Mouse (Mus musculus) neural tube, embryonic 14.5 days (tissue): Measurements from ENCODE around the gene Ddx21. TPM values are rescaled to one million over a fixed set of nuclear protein-coding genes. Genes with fewer than 3 reads are reported as not detected.

Experiments
- ATAC-seq: fragments of 200-750 bp; cut with Nextera tagmentation; 2 replicates; pipeline ENCODE4 v1.8.0; 2017; ENCODE audit warnings: low read depth, mild to moderate bottlenecking, moderate TSS enrichment, moderate library complexity
- H3K27ac ChIP-seq: fragments of 300-500 bp; sonication (generic); 2 replicates; pipeline ENCODE4 v1.5.1; 2014; ENCODE audit warnings: low read depth, mild to moderate bottlenecking, control low read depth, low read length, moderate library complexity, mixed read lengths
- H3K27me3 ChIP-seq: fragments of 300-500 bp; sonication (generic); 2 replicates; pipeline ENCODE4 v1.6.1; 2014; ENCODE audit warnings: low read length; ENCODE audit not compliant: control insufficient read depth, insufficient read depth
- H3K36me3 ChIP-seq: fragments of 300-500 bp; sonication (generic); 2 replicates; pipeline ENCODE4 v1.6.1; 2014; ENCODE audit warnings: low read length, mixed read lengths; ENCODE audit not compliant: control insufficient read depth, insufficient read depth
- H3K4me1 ChIP-seq: fragments of 300-500 bp; sonication (generic); 2 replicates; pipeline ENCODE4 v1.6.1; 2014; ENCODE audit warnings: low read length; ENCODE audit not compliant: control insufficient read depth, insufficient read depth
- H3K4me2 ChIP-seq: fragments of 300-500 bp; sonication (generic); 2 replicates; pipeline ENCODE4 v1.6.1; 2014; ENCODE audit warnings: mild to moderate bottlenecking, low read depth, low read length, control low read depth
- H3K4me3 ChIP-seq: fragments of 300-500 bp; sonication (generic); 2 replicates; pipeline ENCODE4 v1.5.1; 2014; ENCODE audit warnings: low read depth, low read length, control low read depth, mixed read lengths
- H3K9ac ChIP-seq: fragments of 300-500 bp; sonication (generic); replicated peaks from 2 replicates; pipeline ENCODE4 v1.6.1; 2014; ENCODE audit warnings: low read depth, mild to moderate bottlenecking, control low read depth, low read length, mixed read lengths
- H3K9me3 ChIP-seq: fragments of 300-500 bp; sonication (generic); 2 replicates; pipeline ENCODE4 v1.6.1; 2016; ENCODE audit warnings: low read length; ENCODE audit not compliant: control insufficient read depth
- WGBS: fragments of 180-500 bp; shearing (Covaris S2); extraction: QIAGEN DNeasy Blood & Tissue Kit; methylation state at CpG from one replicate; pipeline ENCODE4 v1.1.7; 2014; 5-methylcytosine and 5-hydroxymethylcytosine counted together
- polyA plus RNA-seq: library from polyadenylated mRNA; unstranded; fragments of >200 nt; fragmentation: Nextera tagmentation; extraction: Ambion mirVana; gene quantifications from 2 replicates; pipeline ENCODE4 v1.2.1, GENCODE M21; 2014

Gene Ddx21
- polyA plus RNA-seq, 1 experiment from 2014 or later: 17.9 TPM

DNA sequence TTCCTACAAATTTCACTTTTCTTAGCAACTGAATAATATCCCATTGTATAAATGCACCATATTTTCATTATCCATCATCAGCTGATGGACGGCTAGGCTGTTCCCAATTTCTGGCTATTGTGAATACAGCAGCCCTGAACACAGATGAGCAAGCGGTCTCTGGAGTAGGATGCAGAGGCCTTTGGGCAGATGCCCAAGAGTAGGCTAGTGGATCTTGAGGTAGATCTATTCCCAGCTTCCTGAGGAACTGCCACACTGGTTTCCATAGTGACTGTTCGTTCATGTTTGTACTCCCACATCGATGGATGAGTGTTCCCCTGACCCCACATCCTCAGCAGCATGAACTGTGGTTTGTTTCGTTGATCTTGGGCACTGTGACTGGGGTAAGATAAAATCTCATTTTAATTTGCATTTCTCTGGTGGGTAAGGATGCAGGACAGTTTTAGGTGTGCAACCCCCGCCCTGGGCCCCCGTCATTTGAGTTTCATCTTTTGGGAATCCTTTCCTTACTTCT lies 51.2 kb downstream of the Ddx21 start:
- Histone ChIP-seq H3K27ac (no peak overlapping the region), H3K4me3 (no peak overlapping the region), H3K9ac (no peak overlapping the region), H3K36me3 (no peaks in the 10 kb centered on the region), H3K4me2 (no peak overlapping the region), H3K9me3 (no peaks in the 10 kb centered on the region), H3K27me3 (no peaks in the 10 kb centered on the region), H3K4me1 (no peaks in the 10 kb centered on the region)
- WGBS: 79% methylated on average over 7 of the region's 7 CpGs
- ATAC-seq: no peak

- Histone ChIP-seq H3K27ac (no peak overlapping the region), H3K36me3 (no peaks in the 10 kb centered on the region), H3K4me1 (no peaks in the 10 kb centered on the region), H3K9ac (no peak overlapping the region), H3K27me3 (no peaks in the 10 kb centered on the region), H3K9me3 (no peaks in the 10 kb centered on the region), H3K4me2 (no peak overlapping the region), H3K4me3 (no peak overlapping the region)
- no peak for ATAC-seq
- WGBS: 36% methylated on average over 14 of the region's 16 CpGs
Measured at GRCm38 (mm10) chr10:62549523-62550166, 52.4 kb downstream of the Ddx21 start.

DNA sequence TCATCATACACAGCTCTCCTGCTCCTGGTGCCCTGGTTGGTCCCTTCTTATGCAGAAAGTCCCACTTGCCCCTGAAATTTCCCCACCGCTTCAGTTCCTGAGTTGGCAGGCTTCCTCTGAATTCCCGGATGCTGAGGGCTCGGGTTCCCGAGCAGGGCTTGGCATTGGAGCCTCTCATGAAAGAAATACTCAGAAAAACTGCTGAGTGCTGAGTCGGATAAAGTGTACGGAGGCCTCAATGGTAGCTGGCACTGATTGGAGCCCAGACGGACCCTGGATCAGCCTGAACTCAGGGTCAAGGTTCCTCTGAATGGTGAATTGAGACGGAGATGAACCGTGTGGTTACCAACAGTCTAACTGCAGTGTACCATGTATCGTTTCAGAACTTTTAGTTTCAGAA lies 55.6 kb downstream of the Ddx21 start:
- no peak for ATAC-seq
- H3K4me2 ChIP-seq: no peak overlapping the region
- no peaks in the 10 kb centered on the region for H3K36me3 ChIP-seq
- H3K4me3 ChIP-seq: no peak overlapping the region
- no peaks in the 10 kb centered on the region for H3K9me3 ChIP-seq
- no peak overlapping the region for H3K27ac ChIP-seq
- no peaks in the 10 kb centered on the region for H3K4me1 ChIP-seq
- WGBS: 86% methylated on average over 10 of the region's 10 CpGs
- H3K27me3 ChIP-seq: no peaks in the 10 kb centered on the region
- H3K9ac ChIP-seq: no peak overlapping the region

DNA sequence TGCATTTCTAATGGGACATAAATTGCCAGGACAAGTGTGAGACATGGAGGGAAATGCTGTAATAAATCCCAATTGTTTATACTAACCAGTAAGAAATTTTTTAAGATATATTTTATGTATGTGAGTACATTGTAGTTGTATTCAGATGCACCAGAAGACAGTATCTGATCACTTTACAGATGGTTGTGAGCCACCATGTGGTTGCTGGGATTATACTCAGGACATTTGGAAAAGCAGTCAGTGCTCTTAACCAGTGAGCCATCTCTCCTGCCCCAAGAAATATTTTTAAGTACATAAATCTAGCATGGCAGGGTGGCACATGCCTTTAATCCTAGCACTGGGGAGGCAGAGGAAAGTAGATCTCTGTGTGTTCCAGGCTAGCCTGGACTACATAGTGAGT lies 56.3 kb downstream of the Ddx21 start:
- H3K4me1 ChIP-seq: no peaks in the 10 kb centered on the region
- no peak for ATAC-seq
- no peaks in the 10 kb centered on the region for H3K36me3 ChIP-seq
- H3K9ac ChIP-seq: no peak overlapping the region
- H3K4me2 ChIP-seq: no peak overlapping the region
- no peaks in the 10 kb centered on the region for H3K9me3 ChIP-seq
- H3K27ac ChIP-seq: no peak overlapping the region
- no peaks in the 10 kb centered on the region for H3K27me3 ChIP-seq
- no peak overlapping the region for H3K4me3 ChIP-seq

DNA sequence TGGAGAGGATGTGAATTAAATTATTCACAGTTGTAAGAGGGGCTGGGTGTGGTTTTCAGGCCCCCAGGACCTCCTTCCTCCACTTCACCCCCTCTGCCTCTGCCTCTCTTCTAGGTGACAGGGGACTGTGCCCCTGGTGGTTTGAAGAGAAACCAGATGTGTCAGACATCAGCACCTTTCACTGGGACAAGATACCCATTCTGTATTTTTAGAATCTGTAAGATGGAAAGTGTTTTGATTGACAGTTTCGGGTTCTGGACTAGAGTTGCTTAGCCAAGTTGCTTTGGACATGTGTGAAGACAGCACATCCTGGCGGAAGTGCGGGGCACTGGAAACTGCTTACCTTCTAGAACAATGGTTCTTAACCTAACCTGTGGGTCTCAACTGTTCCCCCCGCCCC lies 57.8 kb downstream of the Ddx21 start:
- 93% methylated on average over 4 of the region's 4 CpGs for WGBS
- Histone ChIP-seq H3K27me3 (no peaks in the 10 kb centered on the region), H3K27ac (no peak overlapping the region), H3K4me1 (no peaks in the 10 kb centered on the region), H3K36me3 (no peaks in the 10 kb centered on the region), H3K9me3 (no peaks in the 10 kb centered on the region), H3K9ac (no peak overlapping the region), H3K4me2 (no peak overlapping the region), H3K4me3 (no peak overlapping the region)
- ATAC-seq: no peak

GRCm38 (mm10) chr10:62543399-62543808 lies 58.7 kb downstream of the Ddx21 start:
- 84% methylated on average over 12 of the region's 12 CpGs for WGBS

DNA sequence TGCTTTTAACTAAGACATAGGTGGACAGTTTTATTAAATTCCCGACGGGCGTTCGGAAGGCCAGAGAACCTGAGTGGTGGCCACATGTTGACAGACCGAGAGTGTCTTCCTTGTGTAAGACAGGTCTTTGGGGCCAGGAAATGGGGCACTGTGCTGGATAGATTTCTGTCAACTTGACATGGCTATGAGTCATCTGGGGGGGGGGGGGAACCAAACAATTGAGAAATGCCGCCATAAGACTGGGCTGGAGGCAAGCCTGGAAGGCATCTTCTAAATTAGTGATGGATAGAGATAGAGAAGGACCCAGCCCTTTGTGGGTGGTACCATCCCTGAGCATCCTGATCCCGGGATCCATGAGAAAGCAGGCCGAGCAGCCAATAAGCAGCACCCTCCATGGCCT lies 59.2 kb downstream of the Ddx21 start:
- Histone ChIP-seq H3K27me3 (no peaks in the 10 kb centered on the region), H3K9me3 (no peaks in the 10 kb centered on the region), H3K9ac (no peak overlapping the region), H3K27ac (no peak overlapping the region), H3K36me3 (no peaks in the 10 kb centered on the region), H3K4me1 (no peaks in the 10 kb centered on the region), H3K4me3 (no peak overlapping the region), H3K4me2 (no peak overlapping the region)
- 95% methylated on average over 8 of the region's 8 CpGs for WGBS
- no peak for ATAC-seq

More at GRCm38 (mm10) chr10:62543399-62543808, 58.7 kb downstream of the Ddx21 start:
- Histone ChIP-seq H3K9ac (no peak overlapping the region), H3K4me1 (no peaks in the 10 kb centered on the region), H3K27ac (no peak overlapping the region), H3K4me2 (no peak overlapping the region), H3K27me3 (no peaks in the 10 kb centered on the region), H3K9me3 (no peaks in the 10 kb centered on the region), H3K36me3 (no peaks in the 10 kb centered on the region), H3K4me3 (no peak overlapping the region)
- no peak for ATAC-seq

DNA sequence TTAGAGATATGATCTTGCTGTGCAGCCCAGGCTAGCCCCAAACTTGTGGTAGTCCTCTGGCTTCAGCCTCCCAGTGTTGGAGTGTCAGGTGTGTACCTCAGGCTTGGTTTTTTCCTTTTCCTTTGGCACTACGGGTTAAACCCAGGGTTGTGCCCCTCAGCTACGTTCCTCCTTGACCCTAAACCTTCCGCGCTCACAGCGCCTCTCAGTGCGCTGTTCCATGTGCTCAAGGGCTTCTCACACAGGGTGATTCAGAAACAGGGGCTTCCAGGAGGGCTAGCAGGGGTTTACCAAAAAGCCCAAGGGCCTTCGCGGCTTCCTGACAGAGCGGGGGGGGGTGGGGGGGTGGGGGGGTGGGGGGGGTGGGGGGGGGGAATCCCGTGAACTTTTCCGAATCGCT lies 59.6 kb downstream of the Ddx21 start:
- H3K9ac ChIP-seq: no peak overlapping the region
- H3K4me3 ChIP-seq: no peak overlapping the region
- no peak overlapping the region for H3K27ac ChIP-seq
- H3K4me2 ChIP-seq: no peak overlapping the region
- H3K9me3 ChIP-seq: no peaks in the 10 kb centered on the region
- 97% methylated on average over 9 of the region's 12 CpGs for WGBS
- ATAC-seq: no peak
- no peaks in the 10 kb centered on the region for H3K4me1 ChIP-seq
- no peaks in the 10 kb centered on the region for H3K27me3 ChIP-seq
- no peaks in the 10 kb centered on the region for H3K36me3 ChIP-seq

DNA sequence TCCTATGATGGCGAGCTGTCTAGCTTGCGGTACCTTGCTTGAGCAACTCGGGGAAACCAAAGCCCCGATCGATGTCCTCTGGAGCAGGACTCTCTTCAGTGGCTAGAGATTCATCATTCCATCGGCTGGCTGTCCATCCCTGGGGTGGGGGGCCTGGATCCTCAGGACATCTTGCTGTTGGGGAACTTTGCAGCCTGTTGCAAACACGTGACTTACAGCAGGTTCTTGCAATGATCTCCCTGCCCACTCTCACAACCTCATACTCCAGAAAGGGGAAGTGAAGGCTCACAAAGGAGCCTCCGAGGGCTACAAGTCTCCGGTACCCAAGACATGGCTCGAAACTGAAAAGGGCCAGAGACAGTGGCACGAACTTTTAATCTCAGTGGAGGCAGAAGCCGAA lies 60.6 kb downstream of the Ddx21 start:
- no peak overlapping the region for H3K9ac ChIP-seq
- ATAC-seq: no peak

More for the DNA sequence above, 60.6 kb downstream of the Ddx21 start:
- Histone ChIP-seq H3K4me2 (no peak overlapping the region), H3K9me3 (no peaks in the 10 kb centered on the region), H3K36me3 (no peaks in the 10 kb centered on the region), H3K4me1 (no peaks in the 10 kb centered on the region), H3K27me3 (no peaks in the 10 kb centered on the region), H3K27ac (no peak overlapping the region), H3K4me3 (no peak overlapping the region)
- whole genome bisulfite sequencing: 95% methylated on average over 12 of the region's 12 CpGs
